Mouse (Mus musculus) right cerebral cortex, postnatal 14 days (tissue): ENCODE data around the gene Tent5b.
"Not testable (repeated sequence)": the region's sequence is repeated elsewhere in the genome, so short reads cannot be mapped to it uniquely, and the experiment has no call there.

Experiments used
- DNase-seq: peaks from one replicate; pipeline ENCODE4 v3.0.0; 2022

The Tent5b gene

DNA sequence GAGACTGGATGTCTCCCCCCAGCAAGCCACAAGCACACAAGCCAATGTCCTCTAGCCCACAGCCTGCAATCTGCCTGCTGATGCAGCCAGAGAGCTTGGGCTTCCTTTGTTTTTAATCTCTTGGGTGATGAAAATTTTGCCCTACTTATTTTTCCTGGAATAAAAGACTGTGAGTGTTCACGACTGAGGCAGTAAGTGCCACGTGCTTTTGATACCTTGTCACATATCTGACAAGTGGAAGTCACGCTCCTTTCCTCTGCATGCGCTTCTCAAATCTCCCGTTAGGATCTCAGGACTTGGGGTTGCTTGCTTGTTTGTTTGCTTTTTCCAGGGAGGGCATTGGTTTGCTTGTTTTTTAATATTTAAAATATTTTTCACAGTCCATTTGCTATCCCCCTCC lies 24.4 kb downstream of the Tent5b start:
- no peak for DNase-seq

DNA sequence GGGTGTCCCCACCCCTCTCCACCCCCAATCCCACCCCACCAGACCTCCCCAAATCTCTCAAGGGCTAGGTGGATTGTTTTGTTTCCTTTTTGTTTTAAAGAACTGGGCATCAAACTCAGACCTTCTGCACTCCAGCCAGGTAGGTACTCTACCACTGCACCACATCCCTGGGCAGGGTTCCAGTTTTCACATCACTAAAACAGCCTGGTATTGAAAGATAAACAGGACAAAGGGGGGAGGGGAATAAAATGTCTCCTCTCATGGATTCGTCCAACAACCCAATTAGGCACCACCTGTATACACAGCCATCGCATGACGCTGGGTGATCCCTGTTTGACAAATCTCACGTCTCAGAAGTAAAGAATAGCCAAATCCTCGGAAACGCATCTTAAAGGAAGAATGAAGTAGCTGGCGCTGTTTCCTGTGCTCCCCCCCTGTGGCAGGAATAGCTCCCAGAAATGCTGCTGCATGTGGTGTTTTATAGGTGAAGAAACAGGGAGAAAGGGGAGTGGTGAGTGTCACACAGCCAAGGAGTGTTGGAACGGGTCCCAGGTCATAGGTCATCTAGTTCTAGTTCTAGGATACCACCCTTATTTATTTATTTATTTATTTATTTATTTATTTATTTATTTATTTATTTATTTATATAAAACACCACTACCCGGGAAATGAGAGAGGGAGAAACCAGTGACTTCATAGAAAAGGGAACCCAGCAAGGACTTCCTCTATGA lies 25.0 kb downstream of the Tent5b start:
- no peak for DNase-seq

DNA sequence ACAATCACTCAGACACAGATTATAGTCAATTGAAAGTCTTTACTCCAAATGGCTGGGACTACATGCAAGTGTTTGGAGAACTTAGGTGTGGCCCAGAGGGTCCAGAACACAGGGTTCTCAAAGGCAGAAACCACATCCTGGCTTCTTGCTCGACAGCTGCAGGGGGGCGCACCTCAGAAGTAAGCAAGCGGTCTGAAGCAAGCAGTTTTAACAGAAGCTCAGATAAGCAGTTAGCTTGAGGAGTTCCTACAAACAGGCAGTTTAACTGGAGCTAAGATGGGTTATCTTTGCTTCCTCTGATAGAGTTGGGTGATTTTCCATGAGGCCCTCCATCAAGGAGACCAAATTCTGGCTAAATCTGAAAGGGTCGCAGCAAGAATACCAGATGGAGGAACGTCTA lies 26.6 kb downstream of the Tent5b start:
- no peak for DNase-seq

DNA sequence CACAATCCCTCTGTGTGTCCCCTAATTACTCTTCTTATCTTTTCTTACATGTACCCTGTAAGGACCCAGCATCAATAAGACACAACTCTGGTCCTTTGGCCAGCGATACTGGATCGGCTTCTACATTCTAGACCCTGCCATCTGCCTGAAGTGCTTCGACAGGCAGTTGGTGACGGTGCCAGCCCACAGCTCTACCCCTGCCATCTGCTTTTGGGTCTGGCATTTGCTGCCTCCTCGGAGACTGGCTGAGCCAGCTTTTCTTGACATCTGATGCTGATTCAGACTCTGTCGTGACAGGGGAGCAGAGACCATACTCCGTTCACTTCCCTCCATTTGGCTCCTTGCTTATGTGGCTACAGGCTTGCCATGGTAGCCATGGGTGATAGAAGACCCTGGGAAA lies 29.1 kb downstream of the Tent5b start:
- no peak for DNase-seq

DNA sequence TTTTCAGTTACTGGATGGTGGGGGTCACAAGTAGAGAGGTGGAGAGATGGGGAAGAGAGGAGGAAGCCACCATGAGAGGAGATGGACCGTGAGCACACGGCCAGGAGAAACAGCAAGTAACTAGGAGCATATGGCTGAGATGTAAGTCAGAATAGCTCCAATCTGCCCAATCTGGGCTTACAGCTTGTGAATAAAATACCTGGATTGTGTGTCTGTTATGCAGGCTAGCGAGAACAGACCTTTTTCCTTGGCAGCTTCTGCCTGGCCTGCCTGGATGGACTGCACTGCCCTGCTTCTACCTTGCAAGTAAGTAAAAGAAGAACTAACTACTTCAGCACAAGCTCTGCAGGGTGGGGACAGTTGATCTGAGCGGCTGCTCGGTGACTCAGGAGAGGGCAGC lies 31.1 kb downstream of the Tent5b start:
- no peak for DNase-seq

DNA sequence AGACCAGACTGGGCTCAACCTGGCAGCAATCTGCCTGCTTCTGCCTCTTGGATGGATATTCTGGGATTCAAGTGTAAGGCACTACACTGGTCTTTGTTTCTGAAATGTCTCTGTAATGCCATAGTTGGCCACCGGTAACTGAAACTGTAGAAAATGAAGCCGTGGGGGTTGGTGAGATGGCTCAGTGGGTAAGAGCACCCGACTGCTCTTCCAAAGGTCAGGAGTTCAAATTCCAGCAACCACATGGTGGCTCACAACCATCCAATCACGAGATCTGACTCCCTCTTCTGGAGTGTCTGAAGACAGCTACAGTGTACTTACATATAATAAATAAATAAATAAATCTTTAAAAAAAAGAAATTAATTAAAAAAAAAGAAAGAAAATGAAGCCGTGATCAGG lies 32.6 kb downstream of the Tent5b start:
- DNase-seq, result not testable (repeated sequence)

DNA sequence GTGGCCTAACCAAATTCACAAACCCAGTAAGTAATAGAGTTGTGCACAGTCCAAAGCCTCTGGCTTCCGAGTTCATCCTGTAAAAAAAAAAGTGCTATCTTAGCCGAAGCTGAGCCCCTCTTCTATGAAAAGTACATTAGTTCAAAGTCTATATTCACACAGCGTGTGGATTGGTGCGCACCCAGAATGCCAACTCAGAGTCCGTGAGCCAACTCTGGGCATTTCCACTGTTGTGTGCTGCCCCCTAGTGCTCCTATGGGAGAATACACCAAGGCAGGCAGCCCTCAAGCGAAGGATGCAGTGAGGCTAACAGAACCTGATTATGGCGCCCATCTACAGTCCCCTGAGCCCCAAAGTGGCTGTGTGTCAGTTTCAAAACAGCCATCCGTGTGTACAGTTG lies 33.0 kb downstream of the Tent5b start:
- peak; percentile 70 for DNase-seq

DNA sequence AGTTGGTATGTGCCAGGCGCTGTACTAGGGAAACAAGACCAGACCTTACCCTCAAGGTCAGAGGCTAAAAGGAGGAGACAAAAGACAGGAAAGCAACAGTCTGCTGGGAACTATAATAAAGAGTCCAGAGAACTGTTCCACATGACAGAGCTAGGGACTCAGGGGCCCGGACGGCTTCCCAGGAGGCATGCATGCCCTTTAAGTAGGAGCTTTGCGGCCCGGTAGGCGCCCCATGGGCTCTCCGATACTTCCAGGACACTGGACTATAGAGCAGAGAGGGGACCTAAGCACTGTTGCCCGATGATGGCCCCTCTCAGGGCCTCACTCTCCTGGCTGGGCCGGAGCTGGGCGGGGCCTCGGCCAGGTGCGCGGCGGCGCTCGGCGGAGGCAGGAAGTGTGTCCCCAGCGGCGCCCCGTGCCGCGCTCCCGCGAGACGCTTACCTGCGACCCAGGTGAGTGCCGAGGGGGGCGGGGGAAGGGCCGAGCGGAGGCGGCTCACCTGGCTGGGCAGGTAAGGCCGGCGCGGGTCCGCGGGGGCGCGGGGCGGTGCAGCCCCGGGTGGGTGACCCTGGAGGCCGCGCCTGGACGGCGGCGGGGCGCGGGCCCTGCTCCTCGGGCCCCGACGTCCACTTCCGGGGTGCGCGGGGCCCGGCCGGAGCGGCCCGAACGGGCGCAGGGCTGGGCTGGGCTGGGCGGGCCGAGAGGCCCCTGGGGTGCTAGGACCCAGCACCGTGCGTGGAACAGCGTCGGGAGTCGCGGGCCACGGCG lies 38.9 kb downstream of the Tent5b start, which contains the start of gene Kdf1:
Gene Kdf1, plus strand, starts transcription at position 363 of the 768 bp plus-strand sequence.
- no peak for DNase-seq

DNA sequence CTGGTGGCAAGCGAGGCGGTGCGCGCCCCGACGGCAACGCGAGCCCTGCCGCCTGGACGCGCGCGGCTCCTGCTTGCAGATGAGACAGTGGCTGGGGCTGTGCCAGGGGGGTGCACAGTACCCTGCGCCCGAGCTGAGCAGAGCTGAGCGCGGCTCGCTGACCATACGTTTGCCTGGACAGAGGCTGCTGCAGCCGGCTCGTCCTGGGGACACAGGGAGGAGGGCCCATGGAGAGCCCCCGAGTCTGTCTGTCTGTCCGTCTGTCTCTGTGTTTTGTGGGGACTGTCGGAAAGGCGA lies 39.4 kb downstream of the Tent5b start:
- DNase-seq, result no peak

DNA sequence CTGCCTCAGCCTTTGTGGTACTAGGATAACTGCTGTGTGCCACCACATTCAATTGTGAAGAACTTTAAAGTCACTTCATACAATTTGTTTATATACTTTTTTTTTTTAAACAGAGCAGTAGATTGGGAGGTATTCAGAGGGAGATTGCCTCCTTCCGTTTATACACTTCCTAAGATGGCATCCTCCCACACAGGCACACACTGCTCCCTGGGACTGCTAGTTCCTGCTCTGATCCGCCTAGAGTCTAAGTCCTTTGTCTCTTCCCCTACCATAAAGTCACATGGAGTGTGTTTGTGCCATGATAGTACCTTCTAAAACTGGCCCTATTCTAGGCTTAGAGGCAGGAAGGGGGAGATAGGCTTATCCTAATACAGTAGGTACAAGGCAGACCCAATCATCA lies 41.6 kb downstream of the Tent5b start:
- DNase-seq, result no peak

DNA sequence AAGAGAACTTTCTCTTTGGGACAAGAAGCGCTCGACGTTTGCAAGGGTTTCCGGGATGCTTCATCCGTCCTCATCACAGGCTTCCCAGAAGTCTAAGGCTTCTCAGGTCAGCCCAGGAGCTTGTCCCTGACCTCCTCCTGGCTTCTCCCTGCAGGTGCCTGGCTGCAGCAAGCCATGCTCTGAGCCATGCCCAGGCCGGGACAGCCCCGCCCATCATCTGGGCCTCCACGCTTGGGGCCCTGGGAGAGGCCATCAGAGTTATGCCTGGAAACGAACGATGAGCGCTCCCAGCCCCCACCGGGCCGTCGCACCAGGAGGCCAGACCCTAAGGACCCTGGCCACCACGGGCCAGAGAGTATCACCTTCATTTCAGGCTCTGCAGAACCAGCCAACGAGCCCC lies 47.9 kb downstream of the Tent5b start:
- DNase-seq, result no peak

DNA sequence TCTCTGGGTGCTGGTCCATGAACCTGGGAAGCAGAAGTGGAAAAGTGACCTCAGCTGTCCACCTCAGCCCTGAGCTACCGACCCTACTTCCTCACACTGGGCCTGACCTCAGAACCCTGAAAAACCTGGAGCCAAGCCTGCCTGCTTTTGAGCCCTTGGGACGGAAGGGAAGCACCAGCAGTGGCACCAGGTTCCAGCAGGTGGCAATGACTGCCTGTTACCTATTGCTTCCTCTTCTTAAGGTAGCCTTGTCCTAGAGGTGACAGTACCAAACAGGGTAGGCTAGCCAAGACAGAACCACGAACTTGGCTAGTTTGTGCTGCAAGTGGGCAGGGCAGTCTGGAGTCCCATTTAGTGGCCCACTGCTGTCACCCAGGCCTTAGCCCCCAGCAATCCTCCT lies 52.8 kb downstream of the Tent5b start:
- no peak for DNase-seq

DNA sequence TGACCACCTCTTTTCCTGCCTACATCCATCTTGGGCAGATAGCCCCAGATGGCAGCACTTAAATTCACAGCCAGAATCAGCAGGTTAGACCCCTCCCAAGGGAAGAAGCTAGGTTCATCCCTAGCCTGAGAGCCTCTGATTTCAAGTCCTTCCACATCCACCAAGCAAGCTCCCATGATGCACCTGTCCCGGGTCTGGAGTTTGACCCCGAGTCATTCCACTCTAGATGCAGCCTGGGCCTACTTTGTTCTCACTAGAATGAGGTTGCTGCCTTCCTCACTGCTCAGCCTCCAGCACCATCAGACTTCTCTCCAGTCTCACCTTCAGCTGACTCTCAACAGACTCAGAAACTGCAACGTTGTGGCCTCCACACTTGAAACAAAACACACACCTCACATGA lies 56.1 kb downstream of the Tent5b start:
- DNase-seq, result no peak

DNA sequence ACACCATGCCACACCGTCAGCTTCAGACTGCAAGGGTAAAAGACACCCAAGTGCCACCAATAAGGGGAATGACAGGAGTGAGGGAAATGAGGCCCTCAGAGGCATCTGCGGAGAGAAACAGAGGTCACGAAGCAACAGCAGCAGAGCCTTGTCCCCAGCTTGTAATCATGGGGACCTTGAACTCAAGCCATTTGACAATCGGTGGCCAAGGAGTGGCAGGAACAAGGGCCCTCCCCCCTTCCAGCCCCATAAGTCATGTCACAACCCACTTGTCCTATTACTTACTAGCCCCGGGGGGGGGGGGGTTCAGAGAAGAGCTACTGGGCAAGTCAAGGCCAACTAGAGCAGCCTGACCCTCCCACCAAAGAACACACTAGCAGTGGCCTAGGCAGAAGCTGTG lies 56.7 kb downstream of the Tent5b start:
- DNase-seq, result no peak
